Mouse (Mus musculus) intestine, embryonic 14.5 days (tissue): Measurements from ENCODE around the gene Crybg2. TPM values are rescaled to one million over a fixed set of nuclear protein-coding genes. Genes with fewer than 3 reads are reported as not detected.
A peak's percentile ranks its signal among the peaks of the same experiment; 100 is the strongest.

Experiments used
- ATAC-seq: fragments of 200-750 bp; cut with Nextera tagmentation; replicated peaks from 2 replicates; pipeline ENCODE4 v1.8.0; 2017; ENCODE audit warnings: low read depth, moderate number of reproducible peaks, moderate TSS enrichment, moderate library complexity; ENCODE audit not compliant: low FRiP score, low TSS enrichment
- DNase-seq: peaks from one replicate; pipeline ENCODE4 v3.0.0-alpha.2; 2018; ENCODE audit warnings: low spot score
- H3K27ac ChIP-seq: fragments of 300-500 bp; sonication (generic); 2 replicates; pipeline ENCODE4 v1.5.1; 2014; ENCODE audit warnings: low read depth, mild to moderate bottlenecking, control low read depth
- H3K27me3 ChIP-seq: fragments of 300-500 bp; sonication (generic); replicated peaks from 2 replicates; pipeline ENCODE4 v1.6.1; 2014; ENCODE audit warnings: low read length, control low read depth; ENCODE audit not compliant: control insufficient read depth, insufficient read depth
- H3K36me3 ChIP-seq: fragments of 300-500 bp; sonication (generic); 2 replicates; pipeline ENCODE4 v1.6.1; 2014; ENCODE audit warnings: low read length, control low read depth; ENCODE audit not compliant: control insufficient read depth, insufficient read depth
- H3K4me1 ChIP-seq: fragments of 300-500 bp; sonication (generic); replicated peaks from 2 replicates; pipeline ENCODE4 v1.6.1; 2014; ENCODE audit warnings: low read length, control low read depth, mixed read lengths; ENCODE audit not compliant: control insufficient read depth, insufficient read depth
- H3K4me2 ChIP-seq: fragments of 300-500 bp; sonication (generic); 2 replicates; pipeline ENCODE4 v1.6.1; 2014; ENCODE audit warnings: low read length
- H3K4me3 ChIP-seq: fragments of 300-500 bp; sonication (generic); 2 replicates; pipeline ENCODE4 v1.5.1; 2014; ENCODE audit warnings: low read depth, low read length, control low read depth, mixed read lengths
- H3K9ac ChIP-seq: fragments of 300-500 bp; sonication (generic); 2 replicates; pipeline ENCODE4 v1.6.1; 2014; ENCODE audit warnings: mild to moderate bottlenecking, low read length
- H3K9me3 ChIP-seq: fragments of 300-500 bp; sonication (generic); 2 replicates; pipeline ENCODE4 v1.6.1; 2016; ENCODE audit warnings: low read length, control low read depth; ENCODE audit not compliant: control insufficient read depth
- WGBS: fragments of 180-500 bp; shearing (Covaris S2); extraction: QIAGEN DNeasy Blood & Tissue Kit; methylation state at CpG from one replicate; pipeline ENCODE4 v1.1.7; 2014; 5-methylcytosine and 5-hydroxymethylcytosine counted together
- polyA plus RNA-seq: library from polyadenylated mRNA; unstranded; fragments of >200 nt; fragmentation: Nextera tagmentation; extraction: Ambion mirVana; gene quantifications from 2 replicates; pipeline ENCODE4 v1.2.1, GENCODE M21; 2014

Crybg2 gene
- polyA plus RNA-seq, 1 experiment from 2014 or later = 11.4 TPM

GRCm38 (mm10) chr4:134082460-134082859 is 21.8 kb downstream of the Crybg2 start:
- no peaks in the 10 kb centered on the region for H3K27me3 ChIP-seq
- 6% methylated on average over 7 of the region's 7 CpGs for WGBS
- H3K27ac ChIP-seq = no peak overlapping the region
- peaks cover 5% of the 10 kb centered on the region; the same call in 1 of the 2 replicates for H3K4me1 ChIP-seq
- no peaks in the 10 kb centered on the region for H3K9me3 ChIP-seq
- H3K4me3 ChIP-seq = peak overlapping the region; percentile 44
- DNase-seq = no peak
- no peak overlapping the region for H3K9ac ChIP-seq
- H3K36me3 ChIP-seq = no peaks in the 10 kb centered on the region
- peak overlapping the region; percentile 80 for H3K4me2 ChIP-seq
- ATAC-seq = no peak

DNA sequence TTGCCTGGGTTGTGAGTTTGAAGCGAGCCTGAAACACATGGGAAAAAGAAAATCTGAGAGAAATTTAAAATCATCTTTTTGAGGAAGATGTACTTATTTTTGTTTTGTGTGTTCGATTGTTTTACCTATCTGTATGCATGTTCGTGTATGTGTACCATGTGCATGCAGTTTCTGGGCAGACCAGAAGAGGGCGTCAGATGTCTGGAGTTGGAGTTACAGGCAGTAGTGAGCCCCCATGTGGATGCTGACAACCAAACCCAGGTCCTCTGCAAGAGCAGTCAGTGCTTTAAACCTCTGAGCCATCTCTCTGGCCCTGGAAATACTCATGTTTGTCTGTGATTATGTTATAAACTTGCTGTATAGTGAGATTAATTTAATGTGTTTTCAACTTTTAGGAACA is 24.4 kb downstream of the Crybg2 start:
- no peak overlapping the region for H3K4me3 ChIP-seq
- 85% methylated on average over 4 of the region's 4 CpGs for WGBS
- no peaks in the 10 kb centered on the region for H3K9me3 ChIP-seq
- DNase-seq = no peak
- H3K27me3 ChIP-seq = no peaks in the 10 kb centered on the region
- no peak overlapping the region for H3K27ac ChIP-seq
- peaks cover 5% of the 10 kb centered on the region; the same call in 1 of the 2 replicates for H3K4me1 ChIP-seq
- ATAC-seq = no peak
- no peak overlapping the region for H3K9ac ChIP-seq
- no peaks in the 10 kb centered on the region for H3K36me3 ChIP-seq
- no peak overlapping the region for H3K4me2 ChIP-seq

DNA sequence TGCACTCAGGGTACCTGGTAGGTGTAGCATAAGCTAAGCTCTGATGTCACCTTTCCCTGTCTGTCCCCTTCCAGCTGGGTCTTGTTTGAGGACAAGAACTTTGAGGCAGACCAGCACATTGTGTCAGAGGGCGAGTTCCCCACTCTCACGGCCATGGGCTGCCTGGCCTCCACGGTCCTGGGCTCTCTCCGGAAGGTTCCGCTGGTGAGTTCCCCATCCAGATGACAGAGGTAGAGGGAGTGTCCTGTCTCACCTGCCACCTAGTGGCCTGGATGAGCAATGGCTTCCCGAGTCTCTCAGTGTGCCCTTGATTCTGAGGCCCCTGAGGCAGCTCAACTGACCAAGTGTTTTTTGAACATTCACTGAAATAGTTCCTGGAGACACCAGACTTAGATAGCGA is 26.8 kb downstream of the Crybg2 start:
- no peak overlapping the region for H3K9ac ChIP-seq
- no peaks in the 10 kb centered on the region for H3K4me1 ChIP-seq
- H3K9me3 ChIP-seq = no peaks in the 10 kb centered on the region
- WGBS = 33% methylated on average over 7 of the region's 7 CpGs
- peak; percentile 59 for ATAC-seq
- H3K27ac ChIP-seq = no peak overlapping the region
- H3K4me2 ChIP-seq = no peak overlapping the region
- H3K4me3 ChIP-seq = no peak overlapping the region
- H3K27me3 ChIP-seq = no peaks in the 10 kb centered on the region
- no peaks in the 10 kb centered on the region for H3K36me3 ChIP-seq
- DNase-seq = no peak

- H3K4me3 ChIP-seq = no peak overlapping the region
- 84% methylated on average over 9 of the region's 9 CpGs for WGBS
- ATAC-seq (no peak), DNase-seq (no peak)
- H3K4me2 ChIP-seq = no peak overlapping the region
- no peak overlapping the region for H3K27ac ChIP-seq
- no peaks in the 10 kb centered on the region for H3K36me3 ChIP-seq
- H3K9ac ChIP-seq = no peak overlapping the region
- H3K27me3 ChIP-seq = no peaks in the 10 kb centered on the region
- no peaks in the 10 kb centered on the region for H3K9me3 ChIP-seq
- no peaks in the 10 kb centered on the region for H3K4me1 ChIP-seq
Measured at GRCm38 (mm10) chr4:134089029-134089428, 28.4 kb downstream of the Crybg2 start.

GRCm38 (mm10) chr4:134090521-134091224 is 30.1 kb downstream of the Crybg2 start:
- no peak overlapping the region for H3K4me3 ChIP-seq
- no peaks in the 10 kb centered on the region for H3K27me3 ChIP-seq
- H3K27ac ChIP-seq = no peak overlapping the region
- DNase-seq (no peak), ATAC-seq (no peak)
- H3K36me3 ChIP-seq = no peaks in the 10 kb centered on the region
- WGBS = 83% methylated on average over 16 of the region's 16 CpGs
- H3K9me3 ChIP-seq = no peaks in the 10 kb centered on the region
- H3K4me2 ChIP-seq = no peak overlapping the region
- H3K4me1 ChIP-seq = no peaks in the 10 kb centered on the region
- no peak overlapping the region for H3K9ac ChIP-seq

- Histone ChIP-seq H3K9me3 (no peaks in the 10 kb centered on the region), H3K4me3 (no peak overlapping the region), H3K9ac (no peak overlapping the region), H3K4me1 (no peaks in the 10 kb centered on the region), H3K27ac (no peak overlapping the region), H3K27me3 (no peaks in the 10 kb centered on the region), H3K36me3 (no peaks in the 10 kb centered on the region), H3K4me2 (no peak overlapping the region)
- 81% methylated on average over 6 of the region's 6 CpGs for WGBS
- DNase-seq = no peak
- ATAC-seq = no peak
Measured at GRCm38 (mm10) chr4:134091225-134091529, 30.6 kb downstream of the Crybg2 start.

- ATAC-seq = no peak
- H3K9me3 ChIP-seq = no peaks in the 10 kb centered on the region
- no peak overlapping the region for H3K4me2 ChIP-seq
- no peak overlapping the region for H3K4me3 ChIP-seq
- WGBS = 72% methylated on average over 6 of the region's 6 CpGs
- no peak overlapping the region for H3K9ac ChIP-seq
- DNase-seq = no peak
- H3K36me3 ChIP-seq = no peaks in the 10 kb centered on the region
- H3K27me3 ChIP-seq = no peaks in the 10 kb centered on the region
- H3K27ac ChIP-seq = no peak overlapping the region
- H3K4me1 ChIP-seq = no peaks in the 10 kb centered on the region
Measured at GRCm38 (mm10) chr4:134092382-134093288, 32.0 kb downstream of the Crybg2 start.

DNA sequence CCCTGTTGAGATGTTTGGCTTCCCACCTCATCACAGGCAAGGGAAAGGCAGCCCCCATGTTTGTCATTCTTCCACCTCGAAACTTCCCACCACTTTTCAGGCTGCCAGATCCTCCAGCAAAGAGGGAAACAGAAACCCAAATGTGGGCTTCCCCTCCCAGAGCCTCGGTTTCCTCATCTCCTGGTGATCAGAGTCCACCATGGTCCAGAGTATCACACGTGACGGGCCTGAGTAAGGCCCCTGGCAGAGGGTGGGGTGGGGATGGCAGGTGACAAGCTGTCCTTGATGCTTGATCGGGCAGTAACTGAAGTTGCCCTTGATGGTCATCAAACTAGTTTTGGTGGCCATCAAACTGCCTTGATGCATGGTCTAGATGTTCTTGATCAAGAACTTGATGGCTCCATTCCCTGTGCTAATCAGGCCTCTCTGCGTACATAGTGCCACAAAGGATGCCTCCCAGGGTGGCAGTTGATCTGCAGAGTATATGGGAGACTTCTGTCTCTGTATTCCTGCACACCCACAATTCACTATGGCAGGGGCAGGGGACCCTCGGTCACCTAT is 33.5 kb downstream of the Crybg2 start:
- H3K9ac ChIP-seq = no peak overlapping the region
- H3K9me3 ChIP-seq = no peaks in the 10 kb centered on the region
- no peaks in the 10 kb centered on the region for H3K36me3 ChIP-seq
- H3K27me3 ChIP-seq = no peaks in the 10 kb centered on the region
- no peaks in the 10 kb centered on the region for H3K4me1 ChIP-seq
- no peak overlapping the region for H3K4me2 ChIP-seq
- ATAC-seq (no peak), DNase-seq (no peak)
- no peak overlapping the region for H3K27ac ChIP-seq
- WGBS = 85% methylated on average over 7 of the region's 7 CpGs
- H3K4me3 ChIP-seq = no peak overlapping the region
